Mouse (Mus musculus) myocyte (in vitro differentiated cells): ENCODE measurements around the gene Apon.

Experiments
- POLR2A ChIP-seq: IDR thresholded peaks from one replicate; pipeline ENCODE4 v1.6.1; 2011; ENCODE audit warnings: low read depth, mild to moderate bottlenecking, control low read depth, moderate library complexity; ENCODE audit not compliant: insufficient read length
- TCF12 ChIP-seq: IDR thresholded peaks from one replicate; pipeline ENCODE4 v1.6.1; 2011; ENCODE audit warnings: mild to moderate bottlenecking, control low read depth; ENCODE audit not compliant: poor library complexity, insufficient read depth, severe bottlenecking
- USF1 ChIP-seq: IDR thresholded peaks from one replicate; pipeline ENCODE4 v1.6.1; 2011; ENCODE audit warnings: low read depth, mild to moderate bottlenecking, control low read depth, moderate library complexity

DNA sequence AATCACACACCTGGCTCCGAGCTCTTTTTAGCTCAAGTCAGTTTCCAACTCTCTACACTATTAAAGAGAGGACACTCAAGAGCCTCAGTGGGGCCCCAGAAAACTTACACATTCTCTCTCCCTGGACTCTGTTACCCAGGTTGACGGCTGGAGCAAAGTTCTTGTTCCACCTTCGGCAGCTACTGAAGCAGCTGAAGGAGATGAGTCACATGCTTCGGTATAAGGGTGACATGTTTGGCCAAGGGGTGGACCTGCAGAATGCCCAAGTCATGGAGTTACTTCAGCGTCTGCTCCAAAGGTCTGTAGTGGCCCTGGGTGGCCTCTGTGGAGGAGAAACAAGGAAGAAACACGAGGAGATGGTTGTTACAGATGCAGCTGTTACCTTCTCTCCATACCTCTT, 27.0 kb downstream of the Apon start:
- TF ChIP-seq TCF12 (no peak), POLR2A (no peak), USF1 (no peak)
